Mouse (Mus musculus) kidney, embryonic 15.5 days (tissue): ENCODE measurements around the gene Klhl22. TPM values are rescaled to one million over a fixed set of nuclear protein-coding genes. Genes with fewer than 3 reads are reported as not detected.

Source experiments
- ATAC-seq: fragments of 200-750 bp; cut with Nextera tagmentation; replicated peaks from 2 replicates; pipeline ENCODE4 v1.8.0; 2017; ENCODE audit warnings: moderate TSS enrichment; ENCODE audit not compliant: low FRiP score
- H3K27ac ChIP-seq: fragments of 300-500 bp; sonication (generic); 2 replicates; pipeline ENCODE4 v1.5.1; 2015; ENCODE audit warnings: mild to moderate bottlenecking, inconsistent platforms
- H3K27me3 ChIP-seq: fragments of 300-500 bp; sonication (generic); 2 replicates; pipeline ENCODE4 v1.6.1; 2015; ENCODE audit warnings: inconsistent platforms
- H3K36me3 ChIP-seq: fragments of 300-500 bp; sonication (generic); 2 replicates; pipeline ENCODE4 v1.6.1; 2015; ENCODE audit warnings: inconsistent platforms
- H3K4me1 ChIP-seq: fragments of 300-500 bp; sonication (generic); 2 replicates; pipeline ENCODE4 v1.6.1; 2015; ENCODE audit warnings: inconsistent platforms
- H3K4me2 ChIP-seq: fragments of 300-500 bp; sonication (generic); 2 replicates; pipeline ENCODE4 v1.6.1; 2015; ENCODE audit warnings: moderate library complexity, mild to moderate bottlenecking, inconsistent platforms
- H3K4me3 ChIP-seq: fragments of 300-500 bp; sonication (generic); replicated peaks from 2 replicates; pipeline ENCODE4 v1.5.1; 2015; ENCODE audit warnings: mild to moderate bottlenecking, inconsistent platforms
- H3K9ac ChIP-seq: fragments of 300-500 bp; sonication (generic); 2 replicates; pipeline ENCODE4 v1.6.1; 2015; ENCODE audit warnings: mild to moderate bottlenecking, inconsistent platforms
- H3K9me3 ChIP-seq: fragments of 300-500 bp; sonication (generic); replicated peaks from 2 replicates; pipeline ENCODE4 v1.6.1; 2016; ENCODE audit warnings: inconsistent platforms
- WGBS: fragments of 180-500 bp; shearing (Covaris S2); methylation state at CpG from one replicate; pipeline ENCODE4 v1.1.7; 2015; ENCODE audit warnings: mixed read lengths; 5-methylcytosine and 5-hydroxymethylcytosine counted together
- polyA plus RNA-seq: library from polyadenylated mRNA; unstranded; fragments of >200 nt; fragmentation: Nextera tagmentation; extraction: Ambion mirVana; gene quantifications from 2 replicates; pipeline ENCODE4 v1.2.1, GENCODE M21; 2015

The Klhl22 gene
- polyA plus RNA-seq, 1 experiment from 2014 or later = 71.4 TPM

DNA sequence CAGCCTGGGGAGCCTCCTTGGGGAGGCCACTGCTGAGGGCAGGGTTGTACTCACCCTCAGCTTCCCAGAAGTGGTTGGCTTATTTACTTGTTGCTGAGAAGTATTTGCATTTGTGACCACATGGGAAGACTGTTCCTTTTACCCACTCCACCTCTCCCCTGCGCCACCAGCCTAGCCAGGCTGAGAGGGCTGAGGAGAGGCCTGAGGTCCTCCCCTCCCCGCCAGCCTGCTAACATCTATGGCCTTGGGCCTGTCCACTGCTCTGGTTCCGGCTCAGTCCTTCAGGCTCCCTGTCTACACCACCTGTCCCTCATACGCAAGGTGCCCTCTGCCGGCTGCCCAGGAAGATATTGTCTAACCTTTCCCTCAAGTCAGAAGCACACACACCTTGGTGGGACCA is 36.2 kb downstream of the Klhl22 start:
- H3K4me2 ChIP-seq = no peak overlapping the region
- no peak overlapping the region for H3K9ac ChIP-seq
- H3K27ac ChIP-seq = no peak overlapping the region
- WGBS = 77% methylated on average over 5 of the region's 5 CpGs
- no peak for ATAC-seq
- H3K4me1 ChIP-seq = peaks cover 45% of the 10 kb centered on the region
- no peaks in the 10 kb centered on the region for H3K9me3 ChIP-seq
- peaks cover 37% of the 10 kb centered on the region for H3K36me3 ChIP-seq
- H3K4me3 ChIP-seq = no peak overlapping the region
- H3K27me3 ChIP-seq = peaks cover 46% of the 10 kb centered on the region

DNA sequence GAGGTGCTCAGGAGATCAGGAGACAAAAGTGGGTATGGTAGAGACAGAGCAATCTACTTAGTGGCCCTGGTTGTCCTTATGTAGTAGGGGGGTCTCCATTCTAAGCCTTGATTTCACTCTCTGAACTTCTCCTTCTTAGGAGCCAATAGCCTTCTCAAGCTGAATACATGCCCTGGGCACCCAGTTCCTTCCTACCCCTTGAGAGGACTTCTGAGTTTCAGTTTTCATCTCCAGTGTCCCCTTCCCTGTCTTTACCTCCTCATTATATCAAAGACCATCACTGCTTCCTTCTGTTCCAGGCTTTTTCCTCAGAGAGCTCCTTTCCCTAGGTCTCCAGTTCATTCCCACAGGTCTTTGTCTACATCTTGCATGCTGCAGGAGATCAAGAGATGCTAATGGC is 37.1 kb downstream of the Klhl22 start:
- ATAC-seq = no peak

DNA sequence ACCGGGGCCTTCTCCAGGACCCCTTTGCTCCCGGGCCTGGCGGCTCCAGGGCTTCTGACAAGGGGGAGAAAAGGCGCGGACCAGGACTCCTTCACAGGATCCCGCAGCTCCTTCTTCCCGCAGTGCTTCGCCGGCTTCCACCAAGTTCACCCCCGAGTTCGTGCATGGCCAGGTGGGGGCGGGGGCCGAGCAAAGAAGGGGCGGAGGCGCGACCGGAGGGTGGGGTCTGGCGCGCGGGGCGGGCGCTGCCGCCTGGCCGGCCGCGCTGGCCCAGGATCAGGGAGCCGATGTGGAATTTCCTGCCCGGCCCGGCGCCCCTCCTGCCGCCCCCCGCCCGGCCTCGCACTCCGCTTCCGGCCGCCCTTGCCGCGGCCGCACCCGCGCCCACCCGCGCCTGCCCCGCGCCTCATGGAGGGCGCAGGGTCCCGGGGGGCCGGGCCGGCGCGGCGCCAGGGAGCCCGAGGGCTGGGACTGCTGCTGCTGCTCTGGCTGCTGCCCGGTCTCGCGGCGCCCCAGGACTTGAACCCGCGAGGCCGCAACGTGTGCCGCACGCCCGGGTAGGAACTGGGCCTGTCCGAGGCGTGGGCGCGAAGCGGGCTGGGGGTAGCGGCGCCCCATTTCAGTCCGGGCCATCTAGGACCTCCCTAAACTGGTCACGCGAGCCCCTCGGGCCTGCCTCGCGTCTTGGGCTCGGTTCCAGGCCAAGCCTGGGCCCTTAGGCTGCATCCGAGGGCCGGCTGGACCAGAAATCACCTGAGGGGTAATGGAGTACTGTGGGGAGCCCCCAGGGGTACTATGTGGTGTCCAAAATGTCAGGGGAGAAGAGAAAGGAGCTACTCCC is 37.8 kb downstream of the Klhl22 start, which contains the start of gene Scarf2:
TSS of gene Scarf2 (plus strand) at position 312 of the 841 bp plus-strand sequence.
- peak within 1 kb of the TSS; percentile 90 for H3K27ac ChIP-seq
- H3K9me3 ChIP-seq = no peaks in the 10 kb centered on the region
- peak; percentile 61 for ATAC-seq
- 2% methylated on average over 70 of the region's 81 CpGs for WGBS
- H3K36me3 ChIP-seq = peaks cover 22% of the 10 kb centered on the region
- H3K27me3 ChIP-seq = peaks cover 62% of the 10 kb centered on the region
- H3K4me3 ChIP-seq = peak within 1 kb of the TSS; percentile 58
- H3K4me2 ChIP-seq = peak within 1 kb of the TSS; percentile 87
- peak within 1 kb of the TSS; percentile 65 for H3K9ac ChIP-seq
- peaks cover 61% of the 10 kb centered on the region for H3K4me1 ChIP-seq

More for the DNA sequence above, 37.1 kb downstream of the Klhl22 start:
- peaks cover 29% of the 10 kb centered on the region for H3K36me3 ChIP-seq
- H3K27ac ChIP-seq = peak overlapping the region; percentile 90
- H3K9me3 ChIP-seq = no peaks in the 10 kb centered on the region
- H3K27me3 ChIP-seq = peaks cover 55% of the 10 kb centered on the region
- H3K4me2 ChIP-seq = peak overlapping the region; percentile 87
- peak overlapping the region; percentile 58 for H3K4me3 ChIP-seq
- peaks cover 54% of the 10 kb centered on the region for H3K4me1 ChIP-seq
- H3K9ac ChIP-seq = peak overlapping the region; percentile 65; the same call in 1 of the 2 replicates

DNA sequence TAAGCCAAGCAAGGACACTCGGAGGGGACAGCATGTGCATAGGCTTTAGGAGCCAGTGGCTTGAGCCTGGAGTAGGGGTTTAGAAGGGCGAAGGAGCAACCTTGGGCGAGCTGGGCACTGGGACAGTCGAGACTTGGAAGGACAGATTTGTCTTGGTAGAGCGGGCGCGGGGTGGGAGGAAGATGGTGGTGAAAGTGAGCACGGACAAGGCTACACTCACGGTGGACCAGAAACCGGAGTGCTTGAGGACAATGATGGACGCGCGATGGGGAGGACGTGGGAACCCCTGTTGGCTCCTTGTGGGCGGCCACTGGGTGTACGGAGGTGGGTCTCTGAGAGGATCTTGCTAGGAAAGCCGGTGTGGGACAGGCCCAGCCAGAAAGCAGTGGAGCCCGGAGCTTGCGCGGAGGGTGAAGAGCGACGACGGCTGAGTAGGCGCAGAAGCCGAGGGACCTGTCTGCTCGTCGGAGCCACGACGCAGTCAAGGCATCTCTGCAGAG is 38.4 kb downstream of the Klhl22 start:
- H3K4me1 ChIP-seq = peaks cover 67% of the 10 kb centered on the region
- 4% methylated on average over 29 of the region's 29 CpGs for WGBS
- peak overlapping the region; percentile 87 for H3K4me2 ChIP-seq
- peak overlapping the region; percentile 58 for H3K4me3 ChIP-seq
- peaks cover 69% of the 10 kb centered on the region for H3K27me3 ChIP-seq
- peak overlapping the region; percentile 90 for H3K27ac ChIP-seq
- peak overlapping the region; percentile 65 for H3K9ac ChIP-seq
- peaks cover 15% of the 10 kb centered on the region for H3K36me3 ChIP-seq
- ATAC-seq = peak; percentile 42
- no peaks in the 10 kb centered on the region for H3K9me3 ChIP-seq

DNA sequence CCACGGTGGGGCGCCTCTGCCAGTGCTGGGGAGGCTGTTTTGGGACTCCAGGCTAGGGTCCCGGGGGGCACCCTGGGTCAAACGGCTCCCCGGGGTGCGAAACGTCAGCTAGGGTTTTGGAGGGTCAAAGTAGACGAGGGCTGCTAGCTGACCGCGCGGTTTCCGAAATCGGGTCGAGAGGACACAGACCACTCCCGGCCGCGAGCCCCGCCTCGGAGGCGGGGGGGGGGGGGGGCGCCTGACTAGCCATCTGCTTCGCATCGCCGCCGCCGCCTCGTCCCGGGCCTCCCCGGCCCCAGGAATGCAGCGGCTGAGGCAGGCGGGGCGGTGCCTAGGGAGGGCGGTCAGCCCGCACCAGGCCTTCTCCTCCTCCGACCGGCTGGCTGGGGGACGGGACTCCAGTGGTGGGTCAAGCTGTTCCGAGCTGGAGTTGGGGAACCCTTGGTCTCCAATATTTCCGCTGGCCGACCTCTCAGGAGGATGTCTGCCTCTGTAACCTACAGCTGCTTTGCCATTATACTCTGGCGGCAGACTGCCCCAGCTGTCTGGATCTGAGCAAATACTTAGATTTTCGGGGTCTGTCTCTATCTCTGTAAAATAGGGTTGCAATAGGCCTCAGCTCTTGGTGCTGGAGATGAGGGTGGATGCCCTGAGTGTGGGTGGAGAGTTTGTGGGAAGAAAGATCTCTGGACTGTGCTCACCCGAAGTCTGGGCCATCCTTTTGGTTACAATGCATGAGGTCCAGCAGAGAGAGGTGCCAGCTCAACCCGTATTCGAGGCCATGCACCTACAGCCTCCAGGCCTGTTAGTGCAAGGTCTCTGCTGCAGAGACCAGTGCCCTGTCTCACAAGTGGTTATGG is 39.1 kb downstream of the Klhl22 start:
- Histone ChIP-seq H3K36me3 (peaks cover 11% of the 10 kb centered on the region), H3K9me3 (no peaks in the 10 kb centered on the region), H3K4me1 (peaks cover 74% of the 10 kb centered on the region), H3K27ac (peak overlapping the region; percentile 90), H3K27me3 (peaks cover 75% of the 10 kb centered on the region), H3K4me3 (peak overlapping the region; percentile 58), H3K9ac (peak overlapping the region; percentile 65), H3K4me2 (peak overlapping the region; percentile 87)
- peak; percentile 61 for ATAC-seq
- WGBS = 3% methylated on average over 35 of the region's 45 CpGs

DNA sequence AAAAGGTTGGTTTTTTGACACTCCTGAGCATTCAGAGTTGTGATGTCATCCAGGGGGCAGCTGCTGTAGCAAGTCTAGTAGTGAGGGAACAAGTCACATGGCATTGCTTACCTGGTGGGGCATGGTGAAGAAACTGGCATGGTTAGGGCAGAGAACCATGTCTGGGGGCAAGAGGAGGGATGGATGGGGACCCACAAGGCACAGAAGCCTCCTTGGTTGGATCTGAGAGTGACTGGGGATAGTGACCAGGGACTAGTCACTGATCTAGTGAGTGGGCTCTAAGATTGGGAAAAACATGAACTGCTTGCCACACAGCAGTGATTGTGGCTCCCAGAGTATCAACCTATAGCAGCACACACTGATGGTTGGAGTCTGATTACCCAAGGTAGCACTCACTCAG is 40.2 kb downstream of the Klhl22 start:
- Histone ChIP-seq H3K4me3 (peak overlapping the region; percentile 58), H3K4me2 (peak overlapping the region; percentile 87), H3K27ac (no peak overlapping the region), H3K9me3 (no peaks in the 10 kb centered on the region), H3K9ac (0 out of 2 replicates have a peak overlapping the region, but pooled peaks have one; percentile 65), H3K4me1 (peaks cover 85% of the 10 kb centered on the region), H3K27me3 (peaks cover 86% of the 10 kb centered on the region), H3K36me3 (peaks cover 5% of the 10 kb centered on the region; the same call in 1 of the 2 replicates)
- no peak for ATAC-seq

DNA sequence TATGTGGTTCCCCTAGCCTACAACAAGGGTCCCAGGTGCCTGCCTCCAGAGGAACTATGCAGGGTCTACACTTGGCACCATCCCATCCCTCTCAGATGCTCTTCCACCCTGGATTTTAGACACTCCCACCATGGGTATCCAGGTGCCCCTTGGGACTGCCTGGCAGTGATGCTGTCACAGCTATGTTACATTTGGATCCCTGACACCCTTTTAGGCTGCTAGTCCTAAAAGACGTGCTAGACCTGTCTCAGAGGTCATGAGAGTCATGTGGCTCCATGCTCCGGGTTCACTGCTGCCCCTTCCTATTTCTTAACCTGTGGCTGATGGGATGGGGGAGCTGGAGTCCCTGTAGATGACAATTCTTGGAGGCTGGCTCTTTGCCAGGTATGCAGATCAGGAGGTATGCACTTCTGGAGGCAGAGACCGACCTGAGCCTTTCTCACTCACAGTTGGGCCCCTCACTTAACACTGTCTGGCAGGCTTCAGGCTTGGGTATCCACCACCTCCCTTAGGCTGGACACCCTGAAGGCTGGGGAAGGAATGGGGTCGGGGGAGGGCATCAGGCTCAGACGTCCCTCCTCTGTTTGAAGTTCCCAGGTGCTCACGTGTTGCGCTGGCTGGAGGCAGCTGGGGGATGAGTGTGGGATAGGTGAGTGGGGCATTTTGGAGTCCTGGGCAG is 42.5 kb downstream of the Klhl22 start:
- no peak overlapping the region for H3K9ac ChIP-seq
- peaks cover 95% of the 10 kb centered on the region for H3K27me3 ChIP-seq
- 23% methylated on average over 7 of the region's 7 CpGs for WGBS
- no peak for ATAC-seq
- H3K4me2 ChIP-seq = peak overlapping the region; percentile 64; the same call in 1 of the 2 replicates
- H3K4me1 ChIP-seq = peaks cover 94% of the 10 kb centered on the region
- H3K27ac ChIP-seq = no peak overlapping the region
- H3K4me3 ChIP-seq = peak overlapping the region; percentile 36
- peaks cover 5% of the 10 kb centered on the region; the same call in 1 of the 2 replicates for H3K36me3 ChIP-seq
- no peaks in the 10 kb centered on the region for H3K9me3 ChIP-seq

DNA sequence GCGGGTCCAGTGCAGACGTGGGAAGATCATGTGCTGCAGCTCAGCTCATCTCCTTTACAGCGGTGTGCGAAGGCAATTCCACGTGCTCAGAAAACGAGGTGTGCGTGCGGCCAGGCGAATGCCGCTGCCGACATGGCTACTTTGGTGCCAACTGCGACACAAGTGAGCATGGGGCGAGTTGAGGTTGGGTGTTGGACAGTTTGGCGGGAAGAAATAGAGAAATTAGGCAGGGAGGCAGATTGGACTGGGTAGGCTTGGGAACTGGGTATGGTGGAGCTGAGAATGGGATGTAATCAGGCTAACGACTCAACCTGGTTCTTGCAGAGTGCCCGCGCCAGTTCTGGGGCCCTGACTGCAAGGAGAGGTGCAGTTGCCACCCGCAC is 43.0 kb downstream of the Klhl22 start:
- peak overlapping the region; percentile 64 for H3K4me2 ChIP-seq
- H3K9ac ChIP-seq = no peak overlapping the region
- WGBS = 24% methylated on average over 18 of the region's 18 CpGs
- ATAC-seq = no peak
- peaks cover 5% of the 10 kb centered on the region; the same call in 1 of the 2 replicates for H3K36me3 ChIP-seq
- peaks cover 94% of the 10 kb centered on the region for H3K4me1 ChIP-seq
- H3K27me3 ChIP-seq = peaks cover 91% of the 10 kb centered on the region
- no peak overlapping the region for H3K27ac ChIP-seq
- peak overlapping the region; percentile 36 for H3K4me3 ChIP-seq
- H3K9me3 ChIP-seq = no peaks in the 10 kb centered on the region

DNA sequence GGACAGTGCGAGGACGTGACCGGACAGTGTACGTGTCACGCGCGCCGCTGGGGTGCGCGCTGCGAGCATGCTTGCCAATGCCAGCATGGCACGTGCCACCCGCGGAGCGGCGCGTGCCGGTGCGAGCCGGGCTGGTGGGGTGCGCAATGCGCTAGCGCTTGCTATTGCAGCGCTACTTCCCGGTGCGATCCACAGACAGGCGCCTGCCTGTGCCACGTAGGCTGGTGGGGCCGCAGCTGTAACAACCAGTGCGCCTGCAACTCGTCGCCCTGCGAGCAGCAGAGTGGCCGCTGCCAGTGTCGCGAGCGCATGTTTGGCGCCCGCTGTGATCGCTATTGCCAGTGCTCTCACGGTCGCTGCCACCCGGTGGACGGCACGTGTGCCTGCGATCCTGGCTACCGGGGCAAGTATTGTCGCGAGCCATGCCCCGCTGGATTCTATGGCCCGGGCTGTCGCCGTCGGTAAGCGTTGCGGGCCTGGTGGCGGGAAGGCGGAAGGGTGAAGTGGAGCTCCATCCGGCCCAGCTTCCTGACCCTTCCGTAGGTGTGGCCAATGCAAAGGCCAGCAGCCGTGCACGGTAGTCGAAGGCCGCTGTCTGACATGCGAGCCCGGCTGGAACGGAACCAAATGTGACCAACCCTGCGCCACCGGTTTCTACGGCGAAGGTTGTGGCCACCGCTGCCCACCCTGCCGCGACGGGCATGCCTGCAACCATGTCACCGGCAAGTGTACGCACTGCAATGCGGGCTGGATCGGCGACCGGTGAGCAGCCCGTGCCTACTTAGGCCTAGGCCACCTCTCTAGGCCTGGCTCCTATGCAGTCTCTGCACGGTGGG is 43.6 kb downstream of the Klhl22 start:
- 11% methylated on average over 83 of the region's 83 CpGs for WGBS
- Histone ChIP-seq H3K27me3 (peaks cover 88% of the 10 kb centered on the region), H3K4me3 (peak overlapping the region; percentile 36), H3K4me1 (peaks cover 94% of the 10 kb centered on the region), H3K36me3 (peaks cover 5% of the 10 kb centered on the region; the same call in 1 of the 2 replicates), H3K27ac (no peak overlapping the region), H3K9me3 (no peaks in the 10 kb centered on the region), H3K4me2 (peak overlapping the region; percentile 64), H3K9ac (peak overlapping the region; percentile 25)
- ATAC-seq = no peak

DNA sequence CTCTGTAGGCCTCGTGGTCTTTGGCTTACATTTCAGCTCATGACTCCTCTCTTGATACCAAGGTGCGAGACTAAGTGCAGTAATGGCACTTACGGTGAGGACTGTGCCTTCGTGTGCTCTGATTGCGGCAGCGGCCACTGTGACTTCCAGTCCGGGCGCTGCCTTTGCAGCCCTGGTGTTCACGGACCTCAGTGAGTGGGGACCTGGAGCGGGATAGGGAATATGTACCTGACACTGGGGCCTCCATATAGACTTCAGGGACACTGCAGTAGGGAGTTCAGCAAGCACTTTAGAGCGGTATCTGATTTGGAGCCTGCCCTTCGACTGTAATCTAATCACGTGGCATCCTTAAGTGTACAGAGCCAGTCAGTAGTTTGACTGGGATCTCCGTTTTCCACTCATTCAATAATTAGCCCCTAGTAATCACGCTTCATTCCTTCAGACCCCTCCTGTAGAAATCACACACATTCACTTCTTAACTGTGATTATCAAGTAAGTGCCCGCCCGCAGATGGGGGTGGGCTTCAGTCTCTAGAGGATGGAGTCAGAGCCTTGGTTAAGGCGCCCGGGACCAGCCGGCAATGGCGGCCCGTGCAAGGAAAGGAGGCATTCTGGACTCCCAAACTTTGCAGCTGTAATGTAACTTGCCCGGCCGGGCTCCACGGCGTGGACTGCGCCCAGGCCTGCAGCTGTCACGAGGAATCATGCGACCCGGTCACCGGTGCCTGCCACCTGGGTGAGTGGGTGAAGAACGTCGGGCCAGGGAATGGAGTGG is 44.4 kb downstream of the Klhl22 start:
- H3K4me3 ChIP-seq = peak overlapping the region; percentile 36
- peak overlapping the region; percentile 29; the same call in 1 of the 2 replicates for H3K9ac ChIP-seq
- ATAC-seq = 0 out of 2 replicates have a peak, but pooled peaks have one; percentile 3
- H3K4me2 ChIP-seq = peak overlapping the region; percentile 64
- peaks cover 5% of the 10 kb centered on the region; the same call in 1 of the 2 replicates for H3K36me3 ChIP-seq
- H3K4me1 ChIP-seq = peaks cover 86% of the 10 kb centered on the region
- no peaks in the 10 kb centered on the region for H3K9me3 ChIP-seq
- WGBS = 28% methylated on average over 33 of the region's 33 CpGs
- peaks cover 86% of the 10 kb centered on the region for H3K27me3 ChIP-seq
- no peak overlapping the region for H3K27ac ChIP-seq
